Mouse (Mus musculus) limb, embryonic 11.5 days (tissue): ENCODE results near the gene Slc16a13. TPM values are rescaled to one million over a fixed set of nuclear protein-coding genes. Genes with fewer than 3 reads are reported as not detected.

ENCODE experiments used
- ATAC-seq: fragments of 200-750 bp; cut with Nextera tagmentation; 2 replicates; pipeline ENCODE4 v1.8.0; 2017; ENCODE audit warnings: low read depth; ENCODE audit not compliant: insufficient number of reproducible peaks, low FRiP score, low TSS enrichment
- DNase-seq: peaks from one replicate; pipeline ENCODE4 v3.0.0-alpha.2; 2015; ENCODE audit warnings: low spot score
- H3K27ac ChIP-seq: fragments of 300-500 bp; sonication (generic); replicated peaks from 2 replicates; pipeline ENCODE4 v1.5.1; 2014; ENCODE audit warnings: low read depth, mild to moderate bottlenecking, low read length
- H3K27me3 ChIP-seq: fragments of 300-500 bp; sonication (generic); 2 replicates; pipeline ENCODE4 v1.6.1; 2014; ENCODE audit warnings: mild to moderate bottlenecking, low read length, mixed read lengths; ENCODE audit not compliant: control insufficient read depth, insufficient read depth
- H3K36me3 ChIP-seq: fragments of 300-500 bp; sonication (generic); 2 replicates; pipeline ENCODE4 v1.6.1; 2014; ENCODE audit warnings: mild to moderate bottlenecking, low read length, moderate library complexity, mixed read lengths; ENCODE audit not compliant: control insufficient read depth, insufficient read depth
- H3K4me1 ChIP-seq: fragments of 300-500 bp; sonication (generic); 2 replicates; pipeline ENCODE4 v1.6.1; 2014; ENCODE audit warnings: low read length, mixed read lengths; ENCODE audit not compliant: control insufficient read depth, insufficient read depth
- H3K4me2 ChIP-seq: fragments of 300-500 bp; sonication (generic); 2 replicates; pipeline ENCODE4 v1.6.1; 2014; ENCODE audit warnings: low read depth, mild to moderate bottlenecking, moderate library complexity; ENCODE audit not compliant: severe bottlenecking
- H3K4me3 ChIP-seq: fragments of 300-500 bp; sonication (generic); 2 replicates; pipeline ENCODE4 v1.5.1; 2014; ENCODE audit warnings: low read depth, low read length
- H3K9ac ChIP-seq: fragments of 300-500 bp; sonication (generic); 2 replicates; pipeline ENCODE4 v1.6.1; 2014; ENCODE audit warnings: mild to moderate bottlenecking, low read length
- H3K9me3 ChIP-seq: fragments of 300-500 bp; sonication (generic); 2 replicates; pipeline ENCODE4 v1.6.1; 2016; ENCODE audit warnings: low read length; ENCODE audit not compliant: control insufficient read depth
- WGBS: fragments of 180-500 bp; shearing (Covaris S2); extraction: QIAGEN DNeasy Blood & Tissue Kit; methylation state at CpG from one replicate; pipeline ENCODE4 v1.1.7; 2014; 5-methylcytosine and 5-hydroxymethylcytosine counted together
- polyA plus RNA-seq: library from polyadenylated mRNA; unstranded; fragments of >200 nt; fragmentation: Nextera tagmentation; extraction: Ambion mirVana; gene quantifications from 2 replicates; pipeline ENCODE4 v1.2.1, GENCODE M21; 2014

Gene Slc16a13
- polyA plus RNA-seq, 1 experiment from 2014 or later, result 17.0 TPM

DNA sequence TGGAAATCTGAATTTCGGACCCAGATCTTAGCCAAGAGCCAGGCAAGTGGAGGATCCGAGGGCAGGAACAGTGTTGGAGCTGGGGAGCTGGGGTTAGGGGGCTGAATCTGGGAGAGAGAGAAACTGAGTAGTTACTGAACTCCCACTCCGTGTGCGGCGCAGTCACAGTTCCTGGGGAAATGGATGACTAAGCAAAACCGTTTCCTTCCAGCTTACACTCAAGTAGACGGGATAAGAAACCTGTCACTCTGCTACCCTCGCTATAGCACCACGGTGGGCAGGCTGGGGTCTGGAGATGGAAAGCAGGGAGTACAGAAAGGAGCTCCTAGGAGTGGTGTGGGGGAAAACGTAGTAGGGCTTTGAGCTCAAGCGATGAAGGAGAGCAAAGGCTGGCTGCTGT is 29.3 kb upstream of the Slc16a13 start:
- ATAC-seq (no peak), DNase-seq (no peak)
- no peaks in the 10 kb centered on the region for H3K4me1 ChIP-seq
- no peak overlapping the region for H3K27ac ChIP-seq
- no peak overlapping the region for H3K4me2 ChIP-seq
- WGBS, result 75% methylated on average over 11 of the region's 11 CpGs
- H3K36me3 ChIP-seq, result no peaks in the 10 kb centered on the region
- peaks cover 30% of the 10 kb centered on the region for H3K27me3 ChIP-seq
- H3K9me3 ChIP-seq, result no peaks in the 10 kb centered on the region
- no peak overlapping the region for H3K4me3 ChIP-seq
- no peak overlapping the region for H3K9ac ChIP-seq

DNA sequence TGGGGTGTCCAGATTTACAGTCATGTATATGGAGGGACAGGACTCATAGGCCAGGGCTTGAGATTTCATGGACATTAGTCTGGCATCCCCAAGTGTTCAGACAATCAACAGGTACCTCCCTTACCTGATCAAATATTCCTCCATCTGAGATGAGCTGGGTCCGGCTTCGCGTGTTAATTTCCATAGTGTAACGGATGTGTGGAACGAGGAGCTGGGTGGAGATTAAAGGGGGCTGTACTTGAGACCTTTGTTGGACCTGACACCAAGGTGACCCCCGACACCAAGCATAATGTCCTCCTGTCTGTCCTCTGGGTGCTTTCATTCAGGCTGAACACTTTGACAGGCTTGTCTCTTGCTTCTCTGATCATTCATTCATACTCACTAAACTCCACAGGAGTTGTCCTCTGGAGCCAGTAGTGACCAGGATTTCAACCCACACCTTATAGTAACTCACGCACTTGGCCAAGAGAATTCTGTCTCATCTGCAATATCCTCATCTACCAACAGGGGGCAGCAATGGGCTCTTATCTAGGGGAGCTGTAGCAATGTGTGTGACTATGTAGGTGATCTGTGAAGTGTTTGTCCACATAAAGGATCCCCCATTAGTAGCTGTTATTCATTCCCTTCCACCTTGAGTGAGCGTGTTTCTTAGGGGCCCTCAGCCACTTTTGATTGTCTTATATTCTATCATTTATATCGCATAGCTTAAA is 26.4 kb upstream of the Slc16a13 start:
- no peak for ATAC-seq
- H3K4me3 ChIP-seq, result no peak overlapping the region
- peaks cover 3% of the 10 kb centered on the region; the same call in 1 of the 2 replicates for H3K27me3 ChIP-seq
- no peaks in the 10 kb centered on the region for H3K36me3 ChIP-seq
- no peak overlapping the region for H3K9ac ChIP-seq
- DNase-seq, result peak; percentile 78
- no peak overlapping the region for H3K4me2 ChIP-seq
- H3K27ac ChIP-seq, result no peak overlapping the region
- H3K4me1 ChIP-seq, result no peaks in the 10 kb centered on the region
- WGBS, result 50% methylated on average over 9 of the region's 9 CpGs
- no peaks in the 10 kb centered on the region for H3K9me3 ChIP-seq

DNA sequence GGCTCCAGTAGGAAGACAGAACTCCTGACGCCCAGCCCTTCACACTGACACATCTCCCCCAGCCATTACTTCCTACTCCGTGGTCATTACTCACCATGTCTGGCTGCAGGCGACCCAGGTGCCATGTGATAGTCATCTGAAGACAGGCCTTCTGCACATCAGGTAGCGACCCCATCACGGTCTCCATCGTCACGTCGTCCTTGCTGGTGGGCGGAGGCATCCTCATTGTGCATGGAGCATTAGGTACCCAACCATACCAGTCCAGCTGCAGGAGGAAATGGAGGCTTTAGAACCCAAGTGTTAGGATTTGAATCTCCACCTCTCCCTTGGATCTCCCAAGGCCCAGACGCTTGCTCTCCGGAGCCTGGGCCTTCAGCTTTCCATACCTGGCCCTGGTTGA is 21.7 kb upstream of the Slc16a13 start:
- 68% methylated on average over 11 of the region's 11 CpGs for WGBS
- H3K4me3 ChIP-seq, result no peak overlapping the region
- DNase-seq (no peak), ATAC-seq (no peak)
- H3K9ac ChIP-seq, result no peak overlapping the region
- H3K36me3 ChIP-seq, result no peaks in the 10 kb centered on the region
- no peak overlapping the region for H3K4me2 ChIP-seq
- peaks cover 6% of the 10 kb centered on the region for H3K4me1 ChIP-seq
- H3K9me3 ChIP-seq, result no peaks in the 10 kb centered on the region
- no peaks in the 10 kb centered on the region for H3K27me3 ChIP-seq
- H3K27ac ChIP-seq, result no peak overlapping the region

DNA sequence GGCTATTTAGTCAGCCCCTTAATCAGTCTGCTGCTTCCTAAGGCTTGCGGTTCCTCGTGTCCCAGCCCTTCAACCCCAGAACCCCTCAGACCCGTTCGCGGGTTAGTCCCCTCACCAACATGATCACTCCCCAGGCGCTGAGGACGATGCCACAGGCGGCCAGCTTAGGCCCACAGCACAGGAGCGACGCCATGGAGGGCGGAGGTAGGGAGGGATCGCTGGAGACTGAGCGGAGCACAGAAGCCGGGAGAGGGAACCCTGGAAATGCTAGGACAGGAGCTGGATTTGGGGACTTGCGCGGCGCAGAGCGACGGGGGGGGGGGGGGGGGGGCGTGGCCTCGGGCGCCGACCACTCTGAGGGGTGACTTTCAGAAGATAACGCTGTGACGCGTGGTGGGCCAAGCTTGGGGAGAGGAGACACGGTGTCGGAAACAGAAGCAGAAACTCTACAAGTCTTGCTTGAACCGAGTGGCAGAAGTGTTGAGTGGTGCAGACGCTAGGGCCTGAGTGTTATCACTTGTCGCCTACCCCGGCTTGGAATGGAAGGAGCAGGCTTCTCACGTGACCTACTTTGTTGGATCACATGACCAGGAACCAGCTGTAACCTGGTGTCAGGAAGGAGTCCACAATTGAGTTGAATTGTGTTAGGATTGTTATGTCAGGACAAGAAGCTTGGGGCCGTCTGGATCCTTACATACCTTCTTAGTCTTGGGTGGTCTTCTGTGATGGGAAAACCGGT is 18.8 kb upstream of the Slc16a13 start, which contains the start of the genes Gm21988 and Rnasek:
TSS of gene Gm21988 (minus strand) at position 290 of the 739 bp plus-strand sequence.
TSS of gene Rnasek (minus strand) at position 302 of the 739 bp plus-strand sequence.
- peak within 1 kb of the TSS; percentile 84 for H3K9ac ChIP-seq
- ATAC-seq, result peak; percentile 31; the same call in 1 of the 2 replicates
- peak within 1 kb of the TSS; percentile 75 for H3K27ac ChIP-seq
- H3K9me3 ChIP-seq, result no peaks in the 10 kb centered on the region
- peak; percentile 88 for DNase-seq
- peak within 1 kb of the TSS; percentile 93 for H3K4me2 ChIP-seq
- H3K36me3 ChIP-seq, result peaks cover 3% of the 10 kb centered on the region; the same call in 1 of the 2 replicates
- H3K4me1 ChIP-seq, result peaks cover 13% of the 10 kb centered on the region
- WGBS, result 0% methylated on average over 29 of the region's 35 CpGs
- no peaks in the 10 kb centered on the region for H3K27me3 ChIP-seq
- peak within 1 kb of the TSS; percentile 89 for H3K4me3 ChIP-seq

DNA sequence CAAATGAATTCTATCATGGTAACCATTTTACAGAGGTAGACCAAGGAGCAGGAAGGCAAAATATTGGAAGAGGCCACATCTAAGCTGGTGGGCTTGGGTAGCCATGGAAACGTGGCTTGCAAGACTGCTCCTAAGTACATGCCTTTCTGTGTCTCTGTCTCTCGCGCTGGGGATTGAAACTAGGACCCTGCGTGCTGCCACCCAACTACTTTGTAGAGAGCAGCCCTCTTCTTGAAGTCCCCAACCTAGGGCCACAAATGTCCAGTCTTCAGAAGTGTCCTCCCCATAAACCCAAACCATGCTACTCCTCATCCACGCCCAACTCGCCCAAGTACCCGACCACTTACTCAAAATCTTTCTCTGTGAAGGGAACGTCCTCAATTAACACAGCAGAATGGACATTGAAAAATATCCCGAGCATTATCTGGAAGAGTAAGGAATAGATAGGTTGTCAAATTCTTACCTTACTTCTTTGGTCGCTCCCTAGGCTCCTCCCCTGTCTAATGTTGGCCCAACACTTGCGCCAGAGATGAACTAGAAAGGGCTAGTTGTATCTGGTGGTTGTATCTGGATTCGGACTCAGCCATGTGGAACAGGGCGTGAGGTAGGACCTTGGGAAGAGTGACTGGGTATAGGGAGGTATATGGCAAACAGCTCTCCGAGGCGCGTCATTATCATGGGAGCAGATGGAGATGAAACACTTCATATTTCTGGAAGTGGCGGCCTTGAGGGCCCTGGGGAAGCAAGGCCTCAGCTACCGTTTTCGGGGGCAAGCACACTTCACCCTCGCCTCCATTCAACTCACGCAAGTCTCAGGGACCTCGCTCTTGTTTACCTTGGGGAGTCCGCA is 18.0 kb upstream of the Slc16a13 start:
- H3K27me3 ChIP-seq, result no peaks in the 10 kb centered on the region
- H3K27ac ChIP-seq, result 0 out of 2 replicates have a peak overlapping the region, but pooled peaks have one; percentile 77
- WGBS, result 13% methylated on average over 23 of the region's 23 CpGs
- H3K36me3 ChIP-seq, result peaks cover 7% of the 10 kb centered on the region; the same call in 1 of the 2 replicates
- ATAC-seq, result no peak
- H3K9ac ChIP-seq, result peak overlapping the region; percentile 84
- no peak for DNase-seq
- peak overlapping the region; percentile 93 for H3K4me2 ChIP-seq
- peak overlapping the region; percentile 89 for H3K4me3 ChIP-seq
- peaks cover 13% of the 10 kb centered on the region for H3K4me1 ChIP-seq
- no peaks in the 10 kb centered on the region for H3K9me3 ChIP-seq

DNA sequence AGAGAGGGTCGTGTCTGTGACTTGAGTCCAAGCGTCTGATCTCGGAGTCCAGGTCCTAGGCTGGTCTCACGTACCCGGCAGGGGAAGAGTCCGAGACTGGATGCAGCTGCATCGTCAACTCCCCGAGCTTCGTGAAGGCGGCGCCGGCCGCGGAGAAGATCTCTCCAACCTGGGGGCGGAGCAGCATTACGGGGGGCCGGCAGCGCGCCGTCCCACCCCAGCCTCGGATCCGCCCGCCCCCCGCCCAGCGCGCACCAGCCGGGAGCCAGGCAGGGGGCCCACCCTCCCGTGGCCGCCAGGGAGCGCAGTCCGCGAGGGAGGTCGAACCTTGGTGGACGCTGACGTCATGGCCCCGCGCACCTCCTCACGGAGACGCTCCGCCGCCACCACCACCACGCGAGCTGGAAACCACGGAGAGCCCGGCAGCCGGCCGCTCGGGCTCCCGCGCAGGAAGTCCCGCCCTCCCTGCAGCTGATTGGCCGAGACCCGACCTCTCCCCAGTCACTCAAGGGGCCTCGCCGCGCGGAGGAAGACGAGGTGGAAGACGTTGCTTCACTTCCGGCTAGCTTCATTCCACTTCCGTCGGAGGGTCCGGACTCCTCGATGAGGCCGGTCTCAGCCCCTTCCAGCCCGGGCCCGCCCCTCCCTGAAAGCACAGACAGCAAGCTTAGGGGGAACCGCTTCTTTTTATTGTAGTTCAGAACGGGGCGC is 16.7 kb upstream of the Slc16a13 start, which contains the start of gene 0610010K14Rik:
TSS of gene 0610010K14Rik (minus strand) at position 458 of the 711 bp plus-strand sequence.
- peaks cover 22% of the 10 kb centered on the region for H3K4me1 ChIP-seq
- WGBS, result under 1% methylated on average over 68 of the region's 70 CpGs

DNA sequence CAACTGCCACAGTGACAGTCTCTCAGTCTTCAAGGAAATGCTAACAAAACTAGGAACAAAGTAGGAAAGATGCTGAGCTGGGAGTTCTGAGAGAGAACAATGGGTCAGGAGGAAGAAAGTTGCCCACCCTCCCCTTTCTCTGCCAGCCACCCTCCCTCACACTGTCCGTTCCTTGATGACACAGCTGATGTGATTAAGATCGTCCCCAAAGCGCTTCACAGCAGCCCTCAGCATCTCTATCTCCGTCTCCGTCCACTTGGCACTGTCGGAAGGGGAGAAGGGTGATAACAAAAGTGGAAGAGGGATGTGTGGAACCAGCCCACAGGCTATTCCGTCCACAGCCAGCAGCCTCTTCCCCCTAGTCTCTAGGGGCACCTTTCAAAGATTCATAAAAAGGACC is 15.9 kb upstream of the Slc16a13 start:
- peak overlapping the region; percentile 84 for H3K27ac ChIP-seq
- no peaks in the 10 kb centered on the region for H3K9me3 ChIP-seq
- ATAC-seq (no peak), DNase-seq (no peak)
- WGBS, result 49% methylated on average over 7 of the region's 7 CpGs
- peak overlapping the region; percentile 93 for H3K4me2 ChIP-seq
- peaks cover 7% of the 10 kb centered on the region; the same call in 1 of the 2 replicates for H3K36me3 ChIP-seq
- H3K4me1 ChIP-seq, result peaks cover 25% of the 10 kb centered on the region
- H3K4me3 ChIP-seq, result peak overlapping the region; percentile 89
- H3K9ac ChIP-seq, result peak overlapping the region; percentile 84
- no peaks in the 10 kb centered on the region for H3K27me3 ChIP-seq

More for the DNA sequence above, 16.7 kb upstream of the Slc16a13 start, which contains the start of gene 0610010K14Rik:
- peak within 1 kb of the TSS; percentile 84 for H3K9ac ChIP-seq
- peak within 1 kb of the TSS; percentile 89 for H3K4me3 ChIP-seq
- peak; percentile 87 for ATAC-seq
- DNase-seq, result peak; percentile 99
- peak within 1 kb of the TSS; percentile 93 for H3K4me2 ChIP-seq
- H3K27ac ChIP-seq, result peak within 1 kb of the TSS; percentile 84
- H3K36me3 ChIP-seq, result peaks cover 7% of the 10 kb centered on the region; the same call in 1 of the 2 replicates
- no peaks in the 10 kb centered on the region for H3K9me3 ChIP-seq
- H3K27me3 ChIP-seq, result no peaks in the 10 kb centered on the region
